Mouse (Mus musculus): ENCODE results near the gene Ptpn23. TPM values are rescaled to one million over a fixed set of nuclear protein-coding genes. Genes with fewer than 3 reads are reported as not detected.

Ptpn23 gene
- polyA plus RNA-seq, 1 experiment from 2014 or later = 13.2 TPM

Other genes with a start within 250 kb of the Ptpn23 start
- gene Cspg5, start 164.4 kb downstream of the Ptpn23 start, polyA plus RNA-seq (2014; fragmentation: Nextera tagmentation; extraction: Ambion mirVana) = 0.21 and 0.34 TPM in 2 replicates
- gene Elp6, start 103.0 kb downstream of the Ptpn23 start, polyA plus RNA-seq (2014; fragmentation: Nextera tagmentation; extraction: Ambion mirVana) = 27.7 TPM in 2 replicates
- gene Scap, start 74.9 kb downstream of the Ptpn23 start, polyA plus RNA-seq (2014; fragmentation: Nextera tagmentation; extraction: Ambion mirVana) = 32.9 and 36.7 TPM in 2 replicates
- 16.6 and 19.0 TPM in 2 replicates for gene Ngp, start 11.5 kb upstream of the Ptpn23 start, polyA plus RNA-seq (2014; fragmentation: Nextera tagmentation; extraction: Ambion mirVana)
- gene Klhl18, start 68.5 kb upstream of the Ptpn23 start, polyA plus RNA-seq (2014; fragmentation: Nextera tagmentation; extraction: Ambion mirVana) = 7.1 TPM in 2 replicates
- gene Kif9, start 68.7 kb upstream of the Ptpn23 start, polyA plus RNA-seq (2014; fragmentation: Nextera tagmentation; extraction: Ambion mirVana) = 0.66 and 1.0 TPM in 2 replicates
- gene Setd2, start 124.4 kb upstream of the Ptpn23 start, polyA plus RNA-seq (2014; fragmentation: Nextera tagmentation; extraction: Ambion mirVana) = 36.3 and 44.9 TPM in 2 replicates
- gene Nradd, start 216.2 kb upstream of the Ptpn23 start, polyA plus RNA-seq (2014; fragmentation: Nextera tagmentation; extraction: Ambion mirVana) = 8.2 and 9.9 TPM in 2 replicates
- 8.0 TPM in 2 replicates for gene Nbeal2, start 245.9 kb upstream of the Ptpn23 start, polyA plus RNA-seq (2014; fragmentation: Nextera tagmentation; extraction: Ambion mirVana)
- gene Ccdc12, start 248.3 kb upstream of the Ptpn23 start, polyA plus RNA-seq (2014; fragmentation: Nextera tagmentation; extraction: Ambion mirVana) = 161 TPM in 2 replicates

Data from liver, embryonic 11.5 days (tissue).